Mouse (Mus musculus): ENCODE measurements around the gene Pet100. TPM values are rescaled to one million over a fixed set of nuclear protein-coding genes. Genes with fewer than 3 reads are reported as not detected.

Gene Pet100
- polyA plus RNA-seq, 1 experiment, result 51.7 TPM

DNA sequence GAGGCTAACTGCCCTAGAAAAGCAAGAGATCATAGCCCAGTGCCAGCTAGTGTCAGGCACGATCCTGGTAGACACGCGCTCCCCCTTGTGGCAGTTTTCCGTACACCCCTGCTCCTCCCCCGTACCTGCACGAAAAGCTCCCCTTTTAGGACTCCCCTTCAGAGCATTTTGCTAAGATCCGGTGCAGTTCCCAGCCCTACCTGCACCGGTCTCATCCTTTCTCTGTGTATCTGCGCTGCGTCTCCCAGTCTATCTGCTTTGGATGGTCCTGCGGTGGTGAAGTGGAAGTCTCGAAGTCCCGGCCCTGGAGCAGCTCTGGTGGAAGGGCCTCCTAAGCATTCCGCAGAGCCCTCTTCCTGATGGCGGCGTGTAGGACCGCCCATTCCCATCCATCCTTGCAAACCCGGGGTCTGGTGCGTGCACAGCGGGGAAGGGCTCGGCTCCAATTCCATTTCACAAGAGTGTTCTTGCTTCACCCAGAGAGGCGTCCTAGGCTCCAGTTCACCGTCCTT lies 50.7 kb downstream of the Pet100 start, which contains the start of gene Fcor:
Gene Fcor, minus strand, starts transcription at position 383 of the 512 bp plus-strand sequence.
- Histone ChIP-seq H3K4me2 (ENCODE audit: low read depth) (peak within 1 kb of the TSS; percentile 67), H3K79me2 (ENCODE audit: control insufficient read depth, insufficient read depth) (peaks cover 5% of the 10 kb centered on the region), H3K4me3 (peak within 1 kb of the TSS; percentile 18), H3ac (ENCODE audit: control insufficient read depth, insufficient read length) (no peak within 1 kb of the TSS), H3K36me3 (ENCODE audit: control insufficient read depth, insufficient read depth) (no peaks in the 10 kb centered on the region), H3K27me3 (ENCODE audit: control insufficient read depth, insufficient read depth, insufficient read length) (peaks cover 5% of the 10 kb centered on the region)
- TF ChIP-seq SRF (IDR thresholded peaks at IDR 0.05; ENCODE audit: control insufficient read depth, insufficient read length, low read depth), result no peak
- TF ChIP-seq POLR2A (IDR thresholded peaks at IDR 0.05; ENCODE audit: insufficient read length, low read depth), result no peak
- no peak for TF ChIP-seq TCF3 (IDR thresholded peaks at IDR 0.05; ENCODE audit: insufficient read length, low read depth)
- TF ChIP-seq MYOD1 (IDR thresholded peaks at IDR 0.05; ENCODE audit: control insufficient read depth in 1 of 3, insufficient read length in 2 of 3, low read depth in 2 of 3), result no peak
- TF ChIP-seq USF1 (IDR thresholded peaks at IDR 0.05; ENCODE audit: low read depth), result no peak
- no peak for TF ChIP-seq REST (IDR thresholded peaks at IDR 0.05; ENCODE audit: insufficient read depth, insufficient read length)
- TF ChIP-seq CEBPB (IDR thresholded peaks at IDR 0.05; ENCODE audit: insufficient read depth, poor library complexity, severe bottlenecking), result no peak
- TF ChIP-seq TCF12 (IDR thresholded peaks at IDR 0.05; ENCODE audit: insufficient read depth, poor library complexity, severe bottlenecking), result no peak

DNA sequence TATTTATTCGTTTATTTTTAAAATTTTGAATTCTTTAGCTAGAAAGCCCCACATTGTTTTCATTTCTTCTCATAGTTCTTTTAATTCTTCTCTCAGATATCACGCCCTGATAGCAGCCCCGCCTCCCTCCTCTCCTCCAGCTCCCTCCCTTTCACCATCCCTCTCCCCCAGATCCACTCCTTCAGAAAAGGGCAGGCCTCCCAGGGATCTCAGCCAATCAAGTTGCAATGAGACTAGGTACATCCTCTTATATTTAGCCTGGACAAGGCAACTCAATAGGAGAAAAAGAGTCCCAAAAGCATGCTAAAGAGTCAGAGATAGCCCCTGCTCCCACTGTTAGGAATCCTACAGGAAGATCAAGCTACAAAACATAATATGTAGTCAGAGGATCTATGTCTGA lies 53.3 kb downstream of the Pet100 start:
- Histone ChIP-seq H3K79me2 (ENCODE audit: control insufficient read depth, insufficient read depth) (peaks cover 26% of the 10 kb centered on the region), H3K4me2 (ENCODE audit: low read depth) (no peak overlapping the region), H3K4me3 (no peak overlapping the region), H3K27me3 (ENCODE audit: control insufficient read depth, insufficient read depth, insufficient read length) (no peaks in the 10 kb centered on the region), H3K36me3 (ENCODE audit: control insufficient read depth, insufficient read depth) (peaks cover 4% of the 10 kb centered on the region), H3ac (ENCODE audit: control insufficient read depth, insufficient read length) (no peak overlapping the region)
- TF ChIP-seq TCF3 (IDR thresholded peaks at IDR 0.05; ENCODE audit: insufficient read length, low read depth) (no peak), CEBPB (IDR thresholded peaks at IDR 0.05; ENCODE audit: insufficient read depth, poor library complexity, severe bottlenecking) (no peak), MYOD1 (IDR thresholded peaks at IDR 0.05; ENCODE audit: control insufficient read depth in 1 of 3, insufficient read length in 2 of 3, low read depth in 2 of 3) (no peak)

Other genes starting within 250 kb of the Pet100 start
- gene Arhgef18, start 228.5 kb upstream of the Pet100 start, polyA plus RNA-seq (2012; fragmentation: generic; extraction: Trizol), result 10.7 TPM
- gene Pex11g, start 153.9 kb upstream of the Pet100 start, polyA plus RNA-seq (2012; fragmentation: generic; extraction: Trizol), result 5.5 TPM
- gene Tex45, start 150.7 kb upstream of the Pet100 start, polyA plus RNA-seq (2012; fragmentation: generic; extraction: Trizol), result not detected
- gene Zfp358, start 128.4 kb upstream of the Pet100 start, polyA plus RNA-seq (2012; fragmentation: generic; extraction: Trizol), result 29.2 TPM
- gene Mcoln1, start 121.1 kb upstream of the Pet100 start, polyA plus RNA-seq (2012; fragmentation: generic; extraction: Trizol), result 44.1 TPM
- gene Pnpla6, start 106.2 kb upstream of the Pet100 start, polyA plus RNA-seq (2012; fragmentation: generic; extraction: Trizol), result 14.8 TPM
- gene C330021F23Rik, start 53.6 kb upstream of the Pet100 start, polyA plus RNA-seq (2012; fragmentation: generic; extraction: Trizol), result 0.05 TPM
- gene Camsap3, start 34.3 kb upstream of the Pet100 start, polyA plus RNA-seq (2012; fragmentation: generic; extraction: Trizol), result 0.05 TPM
- gene Xab2, start 232 bp upstream of the Pet100 start, polyA plus RNA-seq (2012; fragmentation: generic; extraction: Trizol), result 44.6 TPM
- gene Pcp2, start 4.0 kb downstream of the Pet100 start, polyA plus RNA-seq (2012; fragmentation: generic; extraction: Trizol), result 0.62 TPM
- gene Stxbp2, start 9.4 kb downstream of the Pet100 start, polyA plus RNA-seq (2012; fragmentation: generic; extraction: Trizol), result 7.7 TPM
- not detected for gene Retn, start 34.2 kb downstream of the Pet100 start, polyA plus RNA-seq (2012; fragmentation: generic; extraction: Trizol)
- not detected for gene Mcemp1, start 44.2 kb downstream of the Pet100 start, polyA plus RNA-seq (2012; fragmentation: generic; extraction: Trizol)
- gene Fcor, start 50.8 kb downstream of the Pet100 start, polyA plus RNA-seq (2012; fragmentation: generic; extraction: Trizol), result 0.32 TPM
- 35.8 TPM for gene Trappc5, start 54.8 kb downstream of the Pet100 start, polyA plus RNA-seq (2012; fragmentation: generic; extraction: Trizol)
- 0.02 TPM for gene Fcer2a, start 72.6 kb downstream of the Pet100 start, polyA plus RNA-seq (2012; fragmentation: generic; extraction: Trizol)
- gene Clec4g, start 99.1 kb downstream of the Pet100 start, polyA plus RNA-seq (2012; fragmentation: generic; extraction: Trizol), result not detected
- gene Cd209a, start 127.4 kb downstream of the Pet100 start, polyA plus RNA-seq (2012; fragmentation: generic; extraction: Trizol), result not detected
- not detected for gene Cd209e, start 232.8 kb downstream of the Pet100 start, polyA plus RNA-seq (2012; fragmentation: generic; extraction: Trizol)